Mouse (Mus musculus): Measurements from ENCODE around the gene Josd2.

DNA sequence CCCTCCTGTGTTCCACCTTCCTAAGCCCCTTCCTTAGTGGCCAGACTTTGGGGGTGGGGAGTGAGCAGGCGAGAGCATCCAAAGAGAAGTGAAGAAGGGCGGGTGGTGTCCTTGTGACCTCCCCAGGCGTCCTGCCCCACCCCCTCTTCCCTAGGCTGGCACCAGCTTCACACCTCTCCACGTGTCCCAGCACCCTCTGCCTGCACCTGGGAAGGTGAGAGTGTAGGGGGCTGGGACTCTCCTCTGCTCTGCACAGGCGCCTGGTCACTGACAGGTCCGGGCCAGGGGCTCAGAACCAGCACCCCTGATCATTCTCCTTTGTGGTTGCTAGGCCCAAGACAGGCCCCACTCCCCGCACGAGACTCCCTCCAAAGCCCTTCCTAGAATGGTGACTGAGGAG, 40.1 kb upstream of the Josd2 start:
- TF ChIP-seq POLR2A (IDR thresholded peaks at IDR 0.05; ENCODE audit: borderline replicate concordance, extremely low read depth, low read depth, low read length), result no peak
- no peak for TF ChIP-seq CTCF (IDR thresholded peaks at IDR 0.05; ENCODE audit: insufficient read depth, low read length)

Data from lung, adult 2 months (tissue).